Mouse (Mus musculus) limb, embryonic 11.5 days (tissue): ENCODE results near the gene Chaf1a. TPM values are rescaled to one million over a fixed set of nuclear protein-coding genes. Genes with fewer than 3 reads are reported as not detected.
"Not testable (repeated sequence)": the region's sequence is repeated elsewhere in the genome, so short reads cannot be mapped to it uniquely, and the experiment has no call there.

Experiments used
- ATAC-seq: fragments of 200-750 bp; cut with Nextera tagmentation; 2 replicates; pipeline ENCODE4 v1.8.0; 2017; ENCODE audit warnings: low read depth; ENCODE audit not compliant: insufficient number of reproducible peaks, low FRiP score, low TSS enrichment
- DNase-seq: peaks from one replicate; pipeline ENCODE4 v3.0.0-alpha.2; 2015; ENCODE audit warnings: low spot score
- H3K27ac ChIP-seq: fragments of 300-500 bp; sonication (generic); replicated peaks from 2 replicates; pipeline ENCODE4 v1.5.1; 2014; ENCODE audit warnings: low read depth, mild to moderate bottlenecking, low read length
- H3K27me3 ChIP-seq: fragments of 300-500 bp; sonication (generic); 2 replicates; pipeline ENCODE4 v1.6.1; 2014; ENCODE audit warnings: mild to moderate bottlenecking, low read length, mixed read lengths; ENCODE audit not compliant: control insufficient read depth, insufficient read depth
- H3K36me3 ChIP-seq: fragments of 300-500 bp; sonication (generic); 2 replicates; pipeline ENCODE4 v1.6.1; 2014; ENCODE audit warnings: mild to moderate bottlenecking, low read length, moderate library complexity, mixed read lengths; ENCODE audit not compliant: control insufficient read depth, insufficient read depth
- H3K4me1 ChIP-seq: fragments of 300-500 bp; sonication (generic); 2 replicates; pipeline ENCODE4 v1.6.1; 2014; ENCODE audit warnings: low read length, mixed read lengths; ENCODE audit not compliant: control insufficient read depth, insufficient read depth
- H3K4me2 ChIP-seq: fragments of 300-500 bp; sonication (generic); 2 replicates; pipeline ENCODE4 v1.6.1; 2014; ENCODE audit warnings: low read depth, mild to moderate bottlenecking, moderate library complexity; ENCODE audit not compliant: severe bottlenecking
- H3K4me3 ChIP-seq: fragments of 300-500 bp; sonication (generic); 2 replicates; pipeline ENCODE4 v1.5.1; 2014; ENCODE audit warnings: low read depth, low read length
- H3K9ac ChIP-seq: fragments of 300-500 bp; sonication (generic); 2 replicates; pipeline ENCODE4 v1.6.1; 2014; ENCODE audit warnings: mild to moderate bottlenecking, low read length
- H3K9me3 ChIP-seq: fragments of 300-500 bp; sonication (generic); 2 replicates; pipeline ENCODE4 v1.6.1; 2016; ENCODE audit warnings: low read length; ENCODE audit not compliant: control insufficient read depth
- WGBS: fragments of 180-500 bp; shearing (Covaris S2); extraction: QIAGEN DNeasy Blood & Tissue Kit; methylation state at CpG from one replicate; pipeline ENCODE4 v1.1.7; 2014; 5-methylcytosine and 5-hydroxymethylcytosine counted together
- polyA plus RNA-seq: library from polyadenylated mRNA; unstranded; fragments of >200 nt; fragmentation: Nextera tagmentation; extraction: Ambion mirVana; gene quantifications from 2 replicates; pipeline ENCODE4 v1.2.1, GENCODE M21; 2014

The Chaf1a gene
- polyA plus RNA-seq, 1 experiment from 2014 or later: 32.7 TPM

- not testable (repeated sequence) for H3K27ac ChIP-seq, H3K27me3 ChIP-seq, H3K9me3 ChIP-seq, H3K9ac ChIP-seq, DNase-seq, ATAC-seq, H3K4me3 ChIP-seq, H3K4me2 ChIP-seq, H3K4me1 ChIP-seq
- peaks cover 77% of the 10 kb centered on the region for H3K36me3 ChIP-seq
- WGBS: 90% methylated on average over 6 of the region's 6 CpGs
Observed at GRCm38 (mm10) chr17:56065715-56066114, 25.5 kb downstream of the Chaf1a start.

- Histone ChIP-seq H3K4me2 (no peak overlapping the region), H3K27ac (no peak overlapping the region), H3K4me3 (no peak overlapping the region), H3K9me3 (no peaks in the 10 kb centered on the region), H3K36me3 (peaks cover 73% of the 10 kb centered on the region), H3K27me3 (no peaks in the 10 kb centered on the region), H3K9ac (no peak overlapping the region), H3K4me1 (no peaks in the 10 kb centered on the region)
- DNase-seq (no peak), ATAC-seq (no peak)
Observed at GRCm38 (mm10) chr17:56066451-56066850, 26.2 kb downstream of the Chaf1a start.

DNA sequence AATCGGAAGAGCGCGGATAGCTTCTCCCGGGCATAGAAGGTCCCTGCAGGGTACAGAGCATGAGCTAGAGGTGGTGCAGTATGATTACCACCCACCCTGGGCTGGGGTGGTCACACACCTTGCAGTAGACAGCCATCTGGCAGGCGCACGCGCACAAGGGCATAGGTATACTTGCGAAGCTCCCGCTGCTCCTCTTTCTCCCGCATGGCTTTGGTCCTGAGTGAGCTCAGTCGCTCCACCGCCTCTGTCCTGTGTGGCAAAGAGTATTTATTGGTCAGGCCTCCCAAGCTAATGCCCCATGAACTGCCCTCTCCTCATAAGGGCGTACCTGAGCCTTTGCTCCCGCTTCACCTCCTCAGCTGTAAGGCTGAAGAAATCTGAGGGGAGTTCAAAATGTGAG is 28.8 kb downstream of the Chaf1a start:
- Histone ChIP-seq H3K9ac (no peak overlapping the region), H3K27me3 (no peaks in the 10 kb centered on the region), H3K4me2 (no peak overlapping the region), H3K4me1 (0 out of 2 replicates have a peak, but pooled peaks cover 2% of the 10 kb centered on the region), H3K36me3 (peaks cover 53% of the 10 kb centered on the region), H3K9me3 (no peaks in the 10 kb centered on the region), H3K4me3 (no peak overlapping the region), H3K27ac (no peak overlapping the region)
- DNase-seq (no peak), ATAC-seq (no peak)
- WGBS: 96% methylated on average over 14 of the region's 14 CpGs

- Histone ChIP-seq H3K27me3 (no peaks in the 10 kb centered on the region), H3K9ac (no peak overlapping the region), H3K9me3 (no peaks in the 10 kb centered on the region), H3K36me3 (peaks cover 34% of the 10 kb centered on the region), H3K4me2 (no peak overlapping the region), H3K27ac (no peak overlapping the region), H3K4me1 (0 out of 2 replicates have a peak, but pooled peaks cover 2% of the 10 kb centered on the region), H3K4me3 (no peak overlapping the region)
- DNase-seq: no peak
- ATAC-seq: no peak
Observed at GRCm38 (mm10) chr17:56071126-56071525, 30.9 kb downstream of the Chaf1a start.

DNA sequence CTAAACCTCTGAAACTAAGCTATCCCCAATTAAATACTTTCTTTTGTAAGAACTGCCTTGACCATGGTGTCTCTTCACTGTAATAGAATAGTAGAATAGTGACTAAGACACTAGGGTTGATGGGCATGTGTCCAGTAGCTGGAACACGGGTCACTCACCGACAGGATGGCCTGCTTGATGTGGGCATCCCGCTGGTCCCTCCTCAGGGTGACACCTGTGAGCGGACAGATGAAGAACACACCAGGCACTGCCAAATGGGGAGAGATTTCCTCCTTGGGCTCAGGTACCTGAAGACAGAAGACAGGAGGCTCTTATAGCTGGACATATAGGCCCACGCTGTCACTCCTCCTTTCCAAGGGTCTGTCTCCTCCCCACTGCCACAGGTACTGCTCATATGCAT is 32.0 kb downstream of the Chaf1a start:
- H3K4me3 ChIP-seq: no peak overlapping the region
- no peak for ATAC-seq
- no peak overlapping the region for H3K9ac ChIP-seq
- H3K9me3 ChIP-seq: no peaks in the 10 kb centered on the region
- H3K27me3 ChIP-seq: no peaks in the 10 kb centered on the region
- H3K27ac ChIP-seq: no peak overlapping the region
- no peak overlapping the region for H3K4me2 ChIP-seq
- DNase-seq: no peak
- peaks cover 26% of the 10 kb centered on the region for H3K36me3 ChIP-seq
- 0 out of 2 replicates have a peak, but pooled peaks cover 2% of the 10 kb centered on the region for H3K4me1 ChIP-seq
- 91% methylated on average over 5 of the region's 5 CpGs for WGBS

GRCm38 (mm10) chr17:56074097-56074826 is 34.0 kb downstream of the Chaf1a start:
- peaks cover 12% of the 10 kb centered on the region; the same call in 1 of the 2 replicates for H3K36me3 ChIP-seq
- 11% methylated on average over 21 of the region's 22 CpGs for WGBS
- no peaks in the 10 kb centered on the region for H3K9me3 ChIP-seq
- H3K4me2 ChIP-seq: peak overlapping the region; percentile 39
- ATAC-seq (peak; percentile 18), DNase-seq (peak; percentile 87)
- H3K27me3 ChIP-seq: no peaks in the 10 kb centered on the region
- 0 out of 2 replicates have a peak, but pooled peaks cover 2% of the 10 kb centered on the region for H3K4me1 ChIP-seq
- peak overlapping the region; percentile 88 for H3K27ac ChIP-seq
- H3K9ac ChIP-seq: peak overlapping the region; percentile 70
- peak overlapping the region; percentile 68 for H3K4me3 ChIP-seq

DNA sequence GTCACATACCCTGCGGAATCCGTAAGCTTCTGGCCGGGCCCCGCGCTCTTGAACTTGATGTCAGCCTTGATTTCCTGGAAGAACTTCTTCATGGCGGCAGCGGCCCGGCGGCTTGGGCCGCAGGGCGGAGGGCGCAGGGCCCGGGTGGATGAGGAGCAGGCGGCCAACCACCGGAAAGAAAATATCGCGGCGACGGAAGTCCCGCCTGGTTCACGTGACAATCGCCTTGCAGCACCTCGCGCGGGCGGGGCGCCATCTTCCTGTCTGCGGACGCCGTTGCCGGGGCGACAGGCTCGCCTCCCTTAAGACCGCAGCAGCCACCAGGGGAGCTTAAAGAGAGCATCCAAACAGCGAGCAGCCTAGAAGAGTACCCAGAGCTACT is 34.6 kb downstream of the Chaf1a start, which contains the start of gene Ubxn6:
TSS of gene Ubxn6 (minus strand) at position 202 of the 382 bp plus-strand sequence.
- Histone ChIP-seq H3K36me3 (peaks cover 6% of the 10 kb centered on the region; the same call in 1 of the 2 replicates), H3K4me1 (0 out of 2 replicates have a peak, but pooled peaks cover 2% of the 10 kb centered on the region), H3K27ac (peak within 1 kb of the TSS; percentile 88), H3K27me3 (no peaks in the 10 kb centered on the region), H3K4me3 (peak within 1 kb of the TSS; percentile 68), H3K9me3 (no peaks in the 10 kb centered on the region), H3K9ac (peak within 1 kb of the TSS; percentile 70), H3K4me2 (peak within 1 kb of the TSS; percentile 39)
- ATAC-seq (peak; percentile 33; the same call in 1 of the 2 replicates), DNase-seq (peak; percentile 95)
- WGBS: under 1% methylated on average over 35 of the region's 35 CpGs

DNA sequence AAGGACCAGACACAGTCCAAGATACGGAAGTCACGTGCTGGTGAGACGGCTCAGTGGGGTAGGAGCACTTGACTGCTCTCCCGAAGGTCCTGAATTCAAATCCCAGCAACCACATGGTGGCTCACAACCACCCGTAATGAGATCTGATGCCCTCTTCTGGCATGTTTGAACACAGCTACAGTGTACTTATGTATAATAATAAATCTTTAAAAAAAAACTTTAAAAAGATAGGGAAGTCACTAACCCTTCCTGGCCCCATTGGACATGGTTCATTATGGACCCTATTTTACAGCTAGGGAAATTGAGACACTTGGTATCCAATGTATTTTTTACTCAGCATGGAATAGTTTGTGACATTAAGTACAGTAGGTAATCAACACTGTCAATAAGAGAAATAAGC is 37.3 kb downstream of the Chaf1a start:
- ATAC-seq: no peak
- Histone ChIP-seq H3K4me2 (no peak overlapping the region), H3K36me3 (no peaks in the 10 kb centered on the region), H3K27ac (no peak overlapping the region), H3K9me3 (no peaks in the 10 kb centered on the region), H3K4me1 (peaks cover 13% of the 10 kb centered on the region), H3K27me3 (no peaks in the 10 kb centered on the region), H3K4me3 (no peak overlapping the region), H3K9ac (no peak overlapping the region)
- no peak for DNase-seq
- 91% methylated on average over 5 of the region's 5 CpGs for WGBS
